Mouse (Mus musculus) stomach, embryonic 16.5 days (tissue): Measurements from ENCODE around the gene Olfml3. TPM values are rescaled to one million over a fixed set of nuclear protein-coding genes. Genes with fewer than 3 reads are reported as not detected.

Source experiments
- ATAC-seq: fragments of 200-750 bp; cut with Nextera tagmentation; 2 replicates; pipeline ENCODE4 v1.8.0; 2017; ENCODE audit warnings: moderate number of reproducible peaks, moderate TSS enrichment; ENCODE audit not compliant: insufficient read depth, low FRiP score
- H3K27ac ChIP-seq: fragments of 300-500 bp; sonication (generic); 2 replicates; pipeline ENCODE4 v1.5.1; 2014; ENCODE audit warnings: low read length
- H3K27me3 ChIP-seq: fragments of 300-500 bp; sonication (generic); 2 replicates; pipeline ENCODE4 v1.6.1; 2014; ENCODE audit warnings: low read length, control low read depth, mixed read lengths; ENCODE audit not compliant: control insufficient read depth, insufficient read depth
- H3K36me3 ChIP-seq: fragments of 300-500 bp; sonication (generic); 2 replicates; pipeline ENCODE4 v1.6.1; 2014; ENCODE audit warnings: low read length; ENCODE audit not compliant: control insufficient read depth, insufficient read depth
- H3K4me1 ChIP-seq: fragments of 300-500 bp; sonication (generic); 2 replicates; pipeline ENCODE4 v1.6.1; 2014; ENCODE audit warnings: low read length, control low read depth, mixed read lengths; ENCODE audit not compliant: control insufficient read depth, insufficient read depth
- H3K4me2 ChIP-seq: fragments of 300-500 bp; sonication (generic); 2 replicates; pipeline ENCODE4 v1.6.1; 2014; ENCODE audit warnings: low read depth, low read length, mixed read lengths
- H3K4me3 ChIP-seq: fragments of 300-500 bp; sonication (generic); replicated peaks from 2 replicates; pipeline ENCODE4 v1.5.1; 2014; ENCODE audit warnings: mild to moderate bottlenecking, low read length
- H3K9ac ChIP-seq: fragments of 300-500 bp; sonication (generic); 2 replicates; pipeline ENCODE4 v1.6.1; 2014; ENCODE audit warnings: low read length
- H3K9me3 ChIP-seq: fragments of 300-500 bp; sonication (generic); replicated peaks from 2 replicates; pipeline ENCODE4 v1.6.1; 2016; ENCODE audit warnings: low read length, control low read depth; ENCODE audit not compliant: control insufficient read depth
- WGBS: fragments of 180-500 bp; shearing (Covaris S2); extraction: QIAGEN DNeasy Blood & Tissue Kit; methylation state at CpG from one replicate; pipeline ENCODE4 v1.1.7; 2014; 5-methylcytosine and 5-hydroxymethylcytosine counted together
- polyA plus RNA-seq: library from polyadenylated mRNA; unstranded; fragments of >200 nt; fragmentation: Nextera tagmentation; extraction: Ambion mirVana; gene quantifications from 2 replicates; pipeline ENCODE4 v1.2.1, GENCODE M21; 2015

Gene Olfml3
- polyA plus RNA-seq, 1 experiment from 2014 or later, result 51.8 TPM

GRCm38 (mm10) chr3:103696388-103696925 lies 41.3 kb downstream of the Olfml3 start:
- WGBS, result 85% methylated on average over 1 of the region's 1 CpGs
- Histone ChIP-seq H3K9me3 (no peaks in the 10 kb centered on the region), H3K36me3 (no peaks in the 10 kb centered on the region), H3K4me3 (no peak overlapping the region), H3K4me1 (no peaks in the 10 kb centered on the region), H3K27me3 (no peaks in the 10 kb centered on the region), H3K9ac (no peak overlapping the region), H3K4me2 (no peak overlapping the region), H3K27ac (no peak overlapping the region)
- ATAC-seq, result no peak

- Histone ChIP-seq H3K4me2 (no peak overlapping the region), H3K9me3 (no peaks in the 10 kb centered on the region), H3K9ac (no peak overlapping the region), H3K4me3 (no peak overlapping the region), H3K27ac (no peak overlapping the region), H3K4me1 (no peaks in the 10 kb centered on the region), H3K36me3 (no peaks in the 10 kb centered on the region), H3K27me3 (no peaks in the 10 kb centered on the region)
- ATAC-seq, result no peak
- 43% methylated on average over 3 of the region's 3 CpGs for WGBS
Measured at GRCm38 (mm10) chr3:103695556-103695955, 42.2 kb downstream of the Olfml3 start.

DNA sequence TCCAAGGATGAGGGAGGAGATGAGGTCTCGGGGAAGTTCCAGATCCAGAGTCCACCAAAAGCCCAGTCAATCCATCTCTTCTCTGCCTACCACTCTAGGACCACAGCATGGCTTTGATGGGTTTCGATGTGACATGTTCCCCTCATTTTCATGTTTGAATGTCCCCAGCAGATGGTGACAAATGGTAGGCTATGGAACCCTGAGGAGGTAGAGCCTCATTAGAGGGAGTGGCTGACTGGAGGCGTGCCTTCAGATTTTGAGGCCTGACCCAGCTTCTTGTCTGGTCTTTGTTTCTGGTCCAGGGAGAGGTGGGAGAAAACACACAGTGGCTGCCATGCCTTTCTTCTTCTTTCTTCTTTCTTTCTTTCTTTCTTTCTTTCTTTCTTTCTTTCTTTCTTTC lies 47.3 kb downstream of the Olfml3 start:
- H3K27me3 ChIP-seq, result no peaks in the 10 kb centered on the region
- H3K9me3 ChIP-seq, result no peaks in the 10 kb centered on the region
- no peaks in the 10 kb centered on the region for H3K36me3 ChIP-seq
- ATAC-seq, result no peak
- no peak overlapping the region for H3K9ac ChIP-seq
- no peak overlapping the region for H3K4me3 ChIP-seq
- H3K4me2 ChIP-seq, result no peak overlapping the region
- H3K4me1 ChIP-seq, result no peaks in the 10 kb centered on the region
- 81% methylated on average over 3 of the region's 3 CpGs for WGBS
- H3K27ac ChIP-seq, result no peak overlapping the region

DNA sequence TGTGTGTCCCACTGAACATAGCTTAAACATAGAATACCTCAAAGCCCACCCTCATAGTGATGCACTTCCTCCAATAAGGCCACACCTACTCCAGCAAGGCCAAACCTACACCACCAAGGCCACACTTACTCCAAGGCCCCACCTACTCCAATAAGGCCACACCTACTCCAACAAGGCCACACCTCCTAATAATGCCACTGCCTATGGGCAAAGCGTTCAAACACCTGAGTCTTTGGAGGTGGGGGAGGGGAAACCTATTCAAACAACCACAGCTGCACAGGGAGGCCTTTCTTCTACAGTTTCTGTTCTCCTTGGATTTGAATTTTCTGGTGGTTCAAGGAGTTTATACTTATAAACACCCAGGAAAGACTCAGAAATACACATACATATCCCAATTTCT lies 48.8 kb downstream of the Olfml3 start:
- Histone ChIP-seq H3K9me3 (no peaks in the 10 kb centered on the region), H3K4me3 (no peak overlapping the region), H3K27me3 (no peaks in the 10 kb centered on the region), H3K4me1 (no peaks in the 10 kb centered on the region), H3K27ac (no peak overlapping the region), H3K9ac (no peak overlapping the region), H3K4me2 (no peak overlapping the region), H3K36me3 (no peaks in the 10 kb centered on the region)
- ATAC-seq, result no peak
- WGBS, result 54% methylated on average over 1 of the region's 1 CpGs

- 39% methylated on average over 5 of the region's 5 CpGs for WGBS
- no peaks in the 10 kb centered on the region for H3K36me3 ChIP-seq
- no peaks in the 10 kb centered on the region for H3K27me3 ChIP-seq
- ATAC-seq, result no peak
- no peak overlapping the region for H3K9ac ChIP-seq
- no peak overlapping the region for H3K4me3 ChIP-seq
- H3K4me1 ChIP-seq, result no peaks in the 10 kb centered on the region
- no peak overlapping the region for H3K27ac ChIP-seq
- H3K9me3 ChIP-seq, result no peaks in the 10 kb centered on the region
- no peak overlapping the region for H3K4me2 ChIP-seq
Measured at GRCm38 (mm10) chr3:103683966-103684319, 53.9 kb downstream of the Olfml3 start.

- WGBS, result 8% methylated on average over 21 of the region's 21 CpGs
- H3K9ac ChIP-seq, result no peak overlapping the region
- H3K9me3 ChIP-seq, result no peaks in the 10 kb centered on the region
- no peak for ATAC-seq
- no peaks in the 10 kb centered on the region for H3K27me3 ChIP-seq
- H3K4me3 ChIP-seq, result no peak overlapping the region
- H3K4me2 ChIP-seq, result no peak overlapping the region
- no peaks in the 10 kb centered on the region for H3K4me1 ChIP-seq
- no peaks in the 10 kb centered on the region for H3K36me3 ChIP-seq
- no peak overlapping the region for H3K27ac ChIP-seq
Measured at GRCm38 (mm10) chr3:103683234-103683965, 54.4 kb downstream of the Olfml3 start.

GRCm38 (mm10) chr3:103682473-103682872 lies 55.3 kb downstream of the Olfml3 start:
- Histone ChIP-seq H3K9ac (no peak overlapping the region), H3K36me3 (no peaks in the 10 kb centered on the region), H3K27ac (no peak overlapping the region), H3K4me2 (no peak overlapping the region), H3K27me3 (no peaks in the 10 kb centered on the region), H3K9me3 (no peaks in the 10 kb centered on the region), H3K4me3 (no peak overlapping the region), H3K4me1 (no peaks in the 10 kb centered on the region)
- 52% methylated on average over 4 of the region's 4 CpGs for WGBS
- no peak for ATAC-seq

DNA sequence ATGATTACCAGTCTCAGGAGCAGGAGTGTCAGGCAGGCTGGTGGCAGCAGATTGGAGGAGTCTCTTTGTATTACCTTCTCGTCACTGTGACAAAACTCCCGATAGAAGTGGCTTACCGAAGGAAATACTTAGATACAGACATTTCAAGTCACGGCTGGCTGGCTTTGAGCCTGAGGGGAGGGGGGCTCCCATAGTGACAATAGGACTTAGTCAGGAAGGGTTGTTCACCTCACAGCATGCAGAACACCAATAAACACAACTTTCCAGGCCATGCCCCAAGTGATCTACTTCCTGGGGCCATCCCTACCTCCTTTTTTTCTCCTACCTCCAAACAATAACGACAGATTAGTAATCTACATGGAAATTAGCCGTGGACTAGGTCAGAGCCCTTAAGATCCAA lies 59.0 kb downstream of the Olfml3 start:
- H3K9me3 ChIP-seq, result no peaks in the 10 kb centered on the region
- H3K27me3 ChIP-seq, result no peaks in the 10 kb centered on the region
- H3K4me2 ChIP-seq, result no peak overlapping the region
- ATAC-seq, result no peak
- no peak overlapping the region for H3K9ac ChIP-seq
- H3K4me1 ChIP-seq, result no peaks in the 10 kb centered on the region
- no peak overlapping the region for H3K27ac ChIP-seq
- 48% methylated on average over 6 of the region's 6 CpGs for WGBS
- no peak overlapping the region for H3K4me3 ChIP-seq
- no peaks in the 10 kb centered on the region for H3K36me3 ChIP-seq

DNA sequence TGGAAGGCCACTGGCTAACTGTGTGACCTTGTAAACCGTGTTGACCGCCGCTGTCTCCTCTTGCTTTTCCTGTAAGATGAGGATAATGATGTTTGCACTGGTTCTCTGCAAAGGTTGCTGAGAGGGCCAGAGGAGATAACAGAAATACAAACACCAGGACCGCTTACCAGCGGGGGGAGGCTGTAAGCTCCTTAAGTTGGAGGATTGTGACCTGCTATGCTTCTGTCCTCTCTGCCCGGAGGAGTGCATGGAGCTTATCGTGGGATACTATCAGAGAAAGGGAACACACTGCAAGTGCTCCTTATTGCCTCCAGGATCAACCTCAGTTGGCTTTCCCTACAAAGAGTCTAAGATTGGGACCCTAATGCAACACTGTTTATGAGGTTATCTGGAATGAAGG lies 65.1 kb downstream of the Olfml3 start:
- no peaks in the 10 kb centered on the region for H3K36me3 ChIP-seq
- 23% methylated on average over 7 of the region's 7 CpGs for WGBS

More for the DNA sequence above, 65.1 kb downstream of the Olfml3 start:
- ATAC-seq, result no peak
- Histone ChIP-seq H3K27me3 (no peaks in the 10 kb centered on the region), H3K9me3 (no peaks in the 10 kb centered on the region), H3K4me2 (no peak overlapping the region), H3K4me3 (no peak overlapping the region), H3K4me1 (no peaks in the 10 kb centered on the region), H3K27ac (no peak overlapping the region), H3K9ac (no peak overlapping the region)
